Mouse (Mus musculus): ENCODE measurements at regions not wholly inside any gene's neighbourhood (a gene's known extent, or its start where the extent isn't known, plus 50 kb on each side); places are given as distances from the start of the nearest gene placed in this dataset.
A peak's percentile ranks its signal among the peaks of the same experiment; 100 is the strongest.

DNA sequence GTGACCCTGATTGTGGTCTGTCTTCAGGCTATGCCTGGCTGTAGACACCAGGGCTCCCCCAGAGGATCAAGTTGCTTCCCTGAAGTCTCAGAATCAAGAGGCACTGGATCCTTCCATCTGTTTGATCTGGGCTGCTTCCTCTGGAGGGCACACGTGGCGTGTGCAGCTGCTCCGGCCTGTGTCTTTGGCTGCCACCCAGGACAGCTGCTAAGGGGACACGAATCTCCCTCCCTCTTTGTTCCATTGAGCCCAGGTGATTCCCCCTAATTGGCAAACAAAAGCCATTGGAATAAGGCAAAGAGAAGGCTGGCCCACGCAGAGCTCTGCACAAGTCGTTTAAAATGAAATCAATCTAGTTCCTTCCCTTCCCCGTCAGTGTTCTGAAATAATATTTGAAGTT, 170.7 kb upstream of the Gas1 start:
- DNase-seq, result peak; percentile 84
- intact Hi-C loops (cut with DNase I; ENCODE audit: low total_unique reads), result no loop called here

GRCm38 (mm10) chr13:60348438-60348837, 171.3 kb upstream of the Gas1 start:
- no peak for DNase-seq
- intact Hi-C loops (cut with DNase I; ENCODE audit: low total_unique reads), result no loop called here

DNA sequence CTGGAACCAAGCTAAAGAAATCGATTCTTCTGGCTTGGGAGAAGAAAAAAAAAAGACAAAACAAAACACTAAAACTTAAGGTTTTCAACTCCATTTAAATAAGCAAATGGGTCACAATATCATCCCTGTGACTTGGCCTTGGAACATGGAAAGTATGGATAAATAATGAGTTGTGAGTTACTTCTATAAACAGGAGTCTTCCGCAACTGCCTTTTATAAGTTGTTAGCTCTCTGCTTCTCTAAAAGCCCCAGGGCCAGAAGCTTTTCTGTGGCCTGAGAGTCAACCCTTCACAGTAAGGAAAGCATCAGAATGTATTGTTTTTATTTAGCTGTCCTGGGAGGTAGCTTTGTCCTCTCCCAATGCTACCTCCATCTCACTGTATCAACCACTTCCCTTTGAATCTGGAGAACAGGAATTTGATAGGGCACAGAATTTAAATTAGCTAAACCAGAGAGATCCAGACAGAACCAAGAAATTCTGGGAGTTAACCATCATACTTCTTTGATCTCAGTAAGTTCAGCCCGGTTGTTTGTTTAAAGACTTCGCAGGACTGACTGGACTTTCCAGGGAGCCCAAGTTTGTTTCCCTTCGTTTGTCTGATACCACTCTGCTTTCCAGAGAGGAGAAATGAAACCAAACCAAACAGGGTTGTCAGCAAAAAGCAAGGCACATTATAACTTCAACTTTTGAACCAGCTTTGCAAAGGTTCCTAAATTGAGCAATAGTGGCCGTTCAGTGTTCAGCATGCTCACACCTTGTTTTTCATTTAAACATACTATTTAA, 178.7 kb upstream of the Gas1 start:
- intact Hi-C loops (cut with DNase I; ENCODE audit: low total_unique reads), result no loop called here
- no peak for DNase-seq

DNA sequence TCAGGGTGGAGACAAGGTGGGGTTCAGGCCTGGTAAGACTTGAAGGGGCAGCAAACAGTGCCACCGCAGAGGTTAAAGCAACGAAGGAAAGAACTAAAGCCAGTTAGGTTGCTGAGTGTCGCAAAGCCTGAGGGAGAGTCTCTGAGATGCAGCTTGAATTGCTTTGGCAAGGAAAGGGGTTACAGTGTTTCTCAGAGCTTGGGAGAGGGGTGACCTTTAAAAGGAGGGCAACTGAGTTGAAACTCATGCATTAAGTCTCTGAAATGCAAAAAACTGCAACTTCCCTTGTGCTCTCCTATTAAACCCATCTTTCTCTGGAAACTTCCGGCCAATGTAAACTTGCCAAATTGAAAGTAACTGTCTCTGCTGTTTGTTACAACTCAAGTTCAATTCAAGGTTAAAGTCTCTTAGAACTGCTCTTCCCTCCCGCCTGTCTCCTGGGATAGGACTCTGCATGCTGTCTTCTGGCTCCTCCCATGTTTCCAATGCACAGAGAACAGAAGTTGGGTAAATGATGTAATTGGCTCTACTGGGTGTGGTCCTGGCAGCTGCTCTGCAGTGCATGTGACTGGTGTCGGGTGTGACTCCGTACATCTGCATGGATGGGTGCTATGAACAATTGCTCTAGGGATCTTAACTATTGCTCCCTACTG, 181.4 kb upstream of the Gas1 start:
- no peak for DNase-seq
- intact Hi-C loops (cut with DNase I; ENCODE audit: low total_unique reads), result no loop called here

DNA sequence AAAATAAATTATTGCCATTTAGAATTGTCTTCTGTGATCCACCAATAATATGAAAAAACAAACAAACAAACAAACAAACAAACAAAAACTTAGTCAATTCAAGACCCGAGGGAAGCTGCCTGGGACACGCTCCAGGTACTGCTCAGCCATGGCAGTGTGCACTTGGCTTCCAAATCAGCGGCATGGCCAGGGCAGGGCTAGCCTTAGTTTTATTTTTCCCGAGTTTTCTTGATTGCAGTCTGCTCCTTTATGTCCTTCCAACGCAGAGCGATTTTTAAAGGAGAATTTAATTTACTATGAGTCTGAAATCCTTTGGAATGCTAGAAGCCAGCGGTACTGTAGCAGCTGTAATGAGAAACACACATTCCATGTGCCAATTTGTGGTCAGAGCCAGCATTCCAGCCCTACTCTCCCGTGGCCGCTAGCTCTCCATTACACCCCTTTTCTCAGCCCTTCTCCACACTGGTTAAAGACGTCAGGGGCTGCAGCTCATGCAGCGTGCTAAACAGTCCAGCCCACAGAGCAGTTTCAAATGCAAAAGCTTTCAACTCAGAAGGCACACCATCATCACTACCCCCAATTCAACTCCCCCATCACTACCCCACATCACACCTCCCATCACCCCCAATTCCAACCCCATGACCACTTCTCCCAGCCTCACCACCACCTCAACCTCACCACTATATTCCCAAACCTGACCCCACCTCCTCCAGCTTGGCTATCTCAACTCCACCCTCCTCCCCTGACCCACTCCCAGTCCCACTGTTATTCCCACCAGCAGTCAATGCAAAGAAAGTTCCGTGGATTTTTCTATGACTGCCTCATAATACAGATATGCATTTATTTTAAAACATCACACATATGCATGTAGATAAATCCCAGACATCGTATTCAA, 187.9 kb upstream of the Gas1 start:
- intact Hi-C loops (cut with DNase I; ENCODE audit: low total_unique reads), result no loop called here

DNA sequence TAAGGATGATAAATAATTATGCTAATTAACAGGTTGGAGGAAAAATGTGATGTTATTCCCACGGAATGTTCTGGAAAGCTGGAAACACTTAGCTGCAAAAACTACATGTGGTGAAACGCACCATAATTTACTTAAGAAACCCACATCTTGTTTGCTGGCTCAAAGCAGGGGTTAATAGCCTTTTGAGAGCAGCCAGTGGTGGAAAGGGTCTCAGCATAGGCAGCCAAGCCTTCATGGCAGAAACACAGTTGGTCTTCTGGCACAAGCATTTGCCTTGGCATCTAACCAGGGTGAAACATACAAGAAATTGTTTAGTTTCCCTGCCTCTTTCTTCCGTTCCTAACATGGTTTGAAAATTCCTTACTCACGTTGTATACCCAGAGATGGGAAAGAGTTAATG, 192.1 kb upstream of the Gas1 start:
- intact Hi-C loops (cut with DNase I; ENCODE audit: low total_unique reads), result no loop called here

More for the DNA sequence above, 187.9 kb upstream of the Gas1 start:
- DNase-seq, result peak; percentile 66

DNA sequence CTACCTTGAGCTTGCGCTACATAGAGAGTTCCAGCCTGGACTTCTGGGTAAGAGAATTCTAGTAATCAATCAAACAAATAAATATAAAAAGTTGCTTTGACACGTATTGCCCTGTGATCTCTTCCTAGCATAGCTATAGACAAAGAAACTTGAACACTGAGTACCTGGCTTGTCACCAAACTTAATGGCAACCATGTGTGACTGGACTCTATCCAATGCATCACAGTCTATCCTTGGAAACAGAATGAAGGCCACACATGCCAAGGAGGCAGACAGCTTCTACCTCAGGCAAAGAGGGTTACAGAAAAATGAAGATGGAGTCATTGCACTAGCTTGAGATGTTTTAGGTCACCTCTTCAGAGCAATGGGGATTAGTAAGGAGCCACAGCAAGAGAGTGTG, 194.5 kb upstream of the Gas1 start:
- no peak for DNase-seq
- intact Hi-C loops (cut with DNase I; ENCODE audit: low total_unique reads), result no loop called here

More for the DNA sequence above, 192.1 kb upstream of the Gas1 start:
- no peak for DNase-seq

- intact Hi-C loops (cut with DNase I; ENCODE audit: low total_unique reads), result no loop called here
- no peak for DNase-seq
Observed at GRCm38 (mm10) chr13:60376705-60377104, 199.5 kb upstream of the Gas1 start.

- DNase-seq, result no peak
- intact Hi-C loops (cut with DNase I; ENCODE audit: low total_unique reads), result no loop called here
Observed at GRCm38 (mm10) chr13:60382855-60383254, 205.7 kb upstream of the Gas1 start.

DNA sequence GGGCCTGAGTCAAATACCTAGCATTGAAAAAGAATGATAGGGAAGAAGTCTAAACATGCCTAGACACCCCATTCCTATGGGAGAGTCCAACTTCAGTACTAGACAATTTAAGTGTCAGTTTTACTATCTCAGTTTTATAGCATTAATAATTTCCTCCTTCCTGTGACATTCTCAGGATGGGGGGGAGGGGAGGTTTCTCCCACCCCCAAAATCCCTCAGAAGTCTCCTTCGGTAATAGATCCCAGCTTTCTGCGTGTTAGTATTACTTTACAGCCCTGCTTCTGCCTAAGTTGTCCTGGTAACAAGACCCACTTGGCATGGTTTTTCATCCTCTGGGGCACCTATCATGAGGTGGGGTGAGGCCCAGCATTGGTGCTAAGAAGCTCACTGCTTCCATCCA, 202.9 kb upstream of the Dapk1 start:
- intact Hi-C loops (cut with DNase I; ENCODE audit: low total_unique reads), result no loop called here
- no peak for DNase-seq

DNA sequence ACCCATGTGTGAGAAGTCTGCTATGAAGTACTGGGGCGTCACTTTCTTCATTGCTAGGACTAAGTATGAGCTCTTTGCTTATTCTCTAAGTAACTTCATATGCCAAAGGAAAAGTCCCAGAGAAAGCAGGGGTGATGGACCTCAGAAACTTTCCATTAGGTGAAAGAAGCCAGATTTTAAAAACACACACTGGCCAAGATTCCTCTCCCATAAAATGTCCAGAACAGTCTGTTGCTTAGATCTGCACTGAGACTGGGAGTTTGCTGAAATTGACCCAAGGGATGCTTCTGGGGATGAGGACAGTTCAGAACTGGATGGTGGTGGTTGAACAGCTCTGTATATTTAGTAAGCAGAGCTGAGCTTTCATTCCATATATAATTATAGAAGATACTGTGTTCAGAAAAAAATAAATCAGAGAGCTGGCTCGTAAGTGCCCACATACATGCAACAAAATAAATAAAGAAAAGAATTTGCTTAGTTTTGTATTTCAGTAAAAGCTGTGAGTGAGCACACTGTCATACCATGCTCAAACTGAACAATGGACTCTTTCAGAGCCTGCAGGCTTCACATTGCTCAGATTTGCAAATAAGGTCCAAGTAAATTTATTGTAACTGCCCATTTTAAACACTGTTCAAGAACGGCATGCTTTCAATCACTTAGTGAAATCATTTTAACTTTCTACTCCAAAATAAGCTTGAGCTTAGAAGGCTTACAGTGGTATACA, 200.8 kb upstream of the Dapk1 start:
- no peak for DNase-seq
- intact Hi-C loops (cut with DNase I; ENCODE audit: low total_unique reads), result no loop called here

GRCm38 (mm10) chr13:60403471-60403870, 198.3 kb upstream of the Dapk1 start:
- DNase-seq, result no peak
- intact Hi-C loops (cut with DNase I; ENCODE audit: low total_unique reads), result no loop called here

DNA sequence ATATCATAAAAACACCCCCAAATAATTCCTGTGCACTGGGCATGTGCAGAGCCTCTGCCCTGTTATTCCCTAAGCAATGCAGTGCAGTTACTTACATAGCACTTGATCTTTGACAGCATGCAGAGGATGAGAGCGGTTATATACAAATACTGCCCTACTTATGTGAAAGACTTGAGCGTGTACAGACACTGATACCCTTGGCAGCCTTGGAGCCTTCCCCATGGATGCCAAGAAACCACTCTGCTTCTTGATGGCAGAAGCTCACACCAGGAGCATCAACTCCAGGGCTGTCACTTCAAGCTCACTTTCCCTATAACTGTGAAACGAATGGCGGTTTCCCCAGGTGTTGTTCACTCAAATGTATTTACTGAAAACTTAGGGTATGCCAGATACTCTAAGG, 194.4 kb upstream of the Dapk1 start:
- intact Hi-C loops (cut with DNase I; ENCODE audit: low total_unique reads), result no loop called here
- DNase-seq, result no peak

DNA sequence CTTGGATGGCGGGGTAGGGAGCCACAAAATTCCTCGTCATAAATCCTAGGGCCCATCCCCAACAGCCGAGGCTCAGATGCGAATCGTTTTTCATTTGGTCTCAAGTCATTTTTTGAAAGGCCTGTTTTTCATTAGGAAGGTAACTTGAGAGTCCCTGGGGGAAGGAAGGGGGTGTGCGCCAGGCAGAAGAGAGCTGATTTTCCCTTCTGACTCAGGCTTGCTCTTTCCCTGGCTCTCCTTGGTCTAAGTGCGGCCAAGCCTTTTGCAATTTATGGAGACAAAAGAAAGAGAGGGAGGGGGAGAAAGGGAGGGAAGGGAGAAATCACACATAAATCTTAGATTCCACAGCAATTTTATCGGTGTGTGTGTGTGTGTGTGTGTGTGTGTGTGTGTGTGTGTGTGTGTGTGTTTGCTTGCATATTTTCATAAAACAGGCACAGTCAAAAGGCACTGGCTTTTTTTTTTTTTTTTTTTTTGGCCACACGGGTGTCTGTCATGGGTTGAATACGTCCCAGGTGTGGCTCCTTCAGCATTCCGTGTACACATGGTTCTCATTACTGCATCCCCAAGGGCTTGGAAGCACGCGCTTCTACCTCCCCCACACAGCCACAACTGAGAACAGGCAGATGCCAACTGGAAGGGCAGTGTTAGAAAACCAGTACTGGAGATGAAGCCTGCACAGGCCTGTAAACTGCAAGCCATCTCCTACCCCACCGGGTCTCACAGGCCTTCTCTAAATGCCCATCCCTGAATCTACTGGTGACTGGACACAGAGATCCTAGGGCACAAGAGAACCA, 191.8 kb upstream of the Dapk1 start:
- peak; percentile 84 for DNase-seq
- intact Hi-C loops (cut with DNase I; ENCODE audit: low total_unique reads), result no loop called here

DNA sequence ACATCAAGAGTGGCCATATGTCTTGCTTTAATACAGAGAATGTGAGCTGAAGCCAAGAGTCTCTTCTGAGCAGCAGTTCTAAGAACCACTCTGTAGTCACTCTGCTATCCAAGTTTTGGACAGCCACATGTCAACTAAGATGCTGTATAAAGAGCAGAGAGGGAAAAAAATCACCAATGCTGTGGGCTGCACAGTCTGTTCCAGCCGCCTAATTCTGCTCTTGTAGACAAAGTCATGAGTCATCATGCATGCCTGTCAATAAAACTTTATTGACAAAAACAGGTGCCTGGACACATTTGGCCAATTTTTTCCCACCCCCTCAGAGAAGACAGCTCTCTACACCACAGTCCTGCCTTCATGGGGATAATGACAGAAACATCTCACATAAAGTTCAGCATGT, 185.7 kb upstream of the Dapk1 start:
- DNase-seq, result no peak

GRCm38 (mm10) chr13:60417015-60417414, 184.7 kb upstream of the Dapk1 start:
- intact Hi-C loops (cut with DNase I; ENCODE audit: low total_unique reads), result no loop called here
- DNase-seq, result peak; percentile 28

More for the DNA sequence above, 185.7 kb upstream of the Dapk1 start:
- intact Hi-C loops (cut with DNase I; ENCODE audit: low total_unique reads), result no loop called here

- intact Hi-C loops (cut with DNase I; ENCODE audit: low total_unique reads), result no loop called here
- DNase-seq, result peak; percentile 81
Observed at GRCm38 (mm10) chr13:60417436-60418158, 184.2 kb upstream of the Dapk1 start.

GRCm38 (mm10) chr13:60420386-60420785, 181.4 kb upstream of the Dapk1 start:
- DNase-seq, result no peak
- intact Hi-C loops (cut with DNase I; ENCODE audit: low total_unique reads), result no loop called here
